Mouse (Mus musculus) kidney, postnatal 0 days (tissue): ENCODE measurements around the gene Slc13a4. TPM values are rescaled to one million over a fixed set of nuclear protein-coding genes. Genes with fewer than 3 reads are reported as not detected.

Experiments used
- ATAC-seq: fragments of 200-750 bp; cut with Nextera tagmentation; replicated peaks from 2 replicates; pipeline ENCODE4 v1.8.0; 2017; ENCODE audit warnings: low read depth, moderate number of reproducible peaks, moderate TSS enrichment, moderate library complexity; ENCODE audit not compliant: low FRiP score
- DNase-seq: peaks from one replicate; pipeline ENCODE4 v3.0.0-alpha.2; 2016; ENCODE audit warnings: low spot score
- H3K27ac ChIP-seq: fragments of 300-500 bp; sonication (generic); 2 replicates; pipeline ENCODE4 v1.5.1; 2014; ENCODE audit warnings: mild to moderate bottlenecking
- H3K27me3 ChIP-seq: fragments of 300-500 bp; sonication (generic); 2 replicates; pipeline ENCODE4 v1.6.1; 2014; ENCODE audit warnings: low read length, mixed read lengths; ENCODE audit not compliant: insufficient read depth
- H3K36me3 ChIP-seq: fragments of 300-500 bp; sonication (generic); 2 replicates; pipeline ENCODE4 v1.6.1; 2014; ENCODE audit warnings: low read length, mixed read lengths; ENCODE audit not compliant: insufficient read depth
- H3K4me1 ChIP-seq: fragments of 300-500 bp; sonication (generic); replicated peaks from 2 replicates; pipeline ENCODE4 v1.6.1; 2014; ENCODE audit warnings: antibody characterized with exemption, low read length, mixed read lengths; ENCODE audit not compliant: insufficient read depth
- H3K4me2 ChIP-seq: fragments of 300-500 bp; sonication (generic); 2 replicates; pipeline ENCODE4 v1.6.1; 2014; ENCODE audit warnings: mild to moderate bottlenecking, low read length, moderate library complexity, mixed read lengths
- H3K4me3 ChIP-seq: fragments of 300-500 bp; sonication (generic); replicated peaks from 2 replicates; pipeline ENCODE4 v1.5.1; 2014; ENCODE audit warnings: low read depth, low read length
- H3K9ac ChIP-seq: fragments of 300-500 bp; sonication (generic); 2 replicates; pipeline ENCODE4 v1.6.1; 2014; ENCODE audit warnings: low read depth, low read length
- H3K9me3 ChIP-seq: fragments of 300-500 bp; sonication (generic); replicated peaks from 2 replicates; pipeline ENCODE4 v1.6.1; 2016; ENCODE audit warnings: low read length, inconsistent platforms, mixed read lengths
- CTCF ChIP-seq: IDR thresholded peaks from 2 replicates; pipeline ENCODE4 v1.5.1; 2016; ENCODE audit warnings: antibody characterized with exemption, low read depth, mild to moderate bottlenecking, moderate library complexity
- WGBS: fragments of 180-500 bp; shearing (Covaris S2); extraction: QIAGEN DNeasy Blood & Tissue Kit; methylation state at CpG from one replicate; pipeline ENCODE4 v1.1.7; 2014; 5-methylcytosine and 5-hydroxymethylcytosine counted together
- polyA plus RNA-seq: library from polyadenylated mRNA; unstranded; fragments of >200 nt; fragmentation: Nextera tagmentation; extraction: Ambion mirVana; gene quantifications from 2 replicates; pipeline ENCODE4 v1.2.1, GENCODE M21; 2015

Slc13a4 gene
- 0.19 and 0.30 TPM in 2 replicates for polyA plus RNA-seq

- no peaks in the 10 kb centered on the region for H3K27me3 ChIP-seq
- H3K27ac ChIP-seq: no peak within 1 kb of the TSS
- 46% methylated on average over 7 of the region's 7 CpGs for WGBS
- no peak within 1 kb of the TSS for H3K4me2 ChIP-seq
- ATAC-seq (no peak), DNase-seq (no peak)
- no peaks in the 10 kb centered on the region for H3K4me1 ChIP-seq
- H3K9ac ChIP-seq: no peak within 1 kb of the TSS
- H3K36me3 ChIP-seq: no peaks in the 10 kb centered on the region
- no peak within 1 kb of the TSS for H3K4me3 ChIP-seq
- no peak for TF ChIP-seq CTCF
- no peaks in the 10 kb centered on the region for H3K9me3 ChIP-seq
Measured at GRCm38 (mm10) chr6:35308037-35308436, at the start of gene Slc13a4. TSS of gene Slc13a4 (minus strand) at chr6:35308131.

- ATAC-seq (no peak), DNase-seq (no peak)
- Histone ChIP-seq H3K27me3 (no peaks in the 10 kb centered on the region), H3K36me3 (no peaks in the 10 kb centered on the region), H3K27ac (no peak overlapping the region), H3K4me1 (no peaks in the 10 kb centered on the region), H3K9me3 (no peaks in the 10 kb centered on the region), H3K4me2 (no peak overlapping the region), H3K4me3 (no peak overlapping the region), H3K9ac (no peak overlapping the region)
- TF ChIP-seq CTCF: no peak
- WGBS: 91% methylated on average over 3 of the region's 3 CpGs
Measured at GRCm38 (mm10) chr6:35355320-35355719, 47.4 kb upstream of the Slc13a4 start.

DNA sequence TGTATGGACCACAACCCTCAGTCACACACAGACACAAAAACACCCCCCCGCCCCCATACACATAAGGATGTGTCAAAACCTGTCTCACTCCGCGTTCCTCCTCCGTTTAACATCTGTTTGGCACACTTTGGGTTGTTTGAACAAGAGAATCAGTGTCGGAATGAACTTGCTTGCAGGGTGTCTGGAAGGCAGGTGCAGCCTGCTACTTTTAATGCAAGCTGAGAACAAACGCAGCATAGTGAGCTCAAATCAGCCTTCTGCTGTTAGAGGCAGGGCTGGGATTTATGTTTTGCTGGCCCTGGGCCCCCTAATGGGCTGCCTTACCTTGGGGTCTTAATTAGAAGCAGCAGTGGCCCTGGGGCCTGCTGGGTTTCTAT is 46.7 kb upstream of the Slc13a4 start:
- Histone ChIP-seq H3K27ac (no peak overlapping the region), H3K9ac (no peak overlapping the region), H3K4me1 (no peaks in the 10 kb centered on the region), H3K27me3 (no peaks in the 10 kb centered on the region), H3K9me3 (no peaks in the 10 kb centered on the region), H3K36me3 (no peaks in the 10 kb centered on the region), H3K4me2 (no peak overlapping the region), H3K4me3 (no peak overlapping the region)
- TF ChIP-seq CTCF: no peak
- ATAC-seq (no peak), DNase-seq (no peak)
- WGBS: 27% methylated on average over 6 of the region's 6 CpGs

GRCm38 (mm10) chr6:35353846-35354621 is 46.1 kb upstream of the Slc13a4 start:
- ATAC-seq (no peak), DNase-seq (no peak)
- 0 out of 2 replicates have a peak overlapping the region, but pooled peaks have one; percentile 7 for H3K4me2 ChIP-seq
- no peak overlapping the region for H3K27ac ChIP-seq
- H3K4me3 ChIP-seq: no peak overlapping the region
- no peaks in the 10 kb centered on the region for H3K9me3 ChIP-seq
- no peaks in the 10 kb centered on the region for H3K4me1 ChIP-seq
- H3K9ac ChIP-seq: no peak overlapping the region
- no peaks in the 10 kb centered on the region for H3K27me3 ChIP-seq
- H3K36me3 ChIP-seq: no peaks in the 10 kb centered on the region
- WGBS: 16% methylated on average over 18 of the region's 18 CpGs
- no peak for TF ChIP-seq CTCF

DNA sequence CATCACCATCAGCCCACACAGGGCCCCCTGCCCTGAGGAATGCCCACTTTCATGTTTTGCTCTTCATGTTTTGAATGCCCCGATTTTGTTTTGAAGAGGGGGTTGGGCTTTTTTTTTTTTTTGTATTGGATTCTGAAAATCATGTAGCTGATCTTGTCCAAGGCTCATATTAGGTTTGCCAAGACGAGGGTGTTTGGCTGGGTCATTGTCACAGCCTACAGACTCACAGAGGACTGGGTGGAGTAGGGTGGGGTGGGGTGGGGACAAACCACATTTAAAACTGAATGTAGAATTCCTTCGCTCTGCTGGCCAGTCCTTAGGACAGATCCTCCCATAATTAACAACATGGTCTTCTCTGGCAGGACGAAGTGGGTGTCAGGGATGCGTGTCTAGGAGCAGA is 45.5 kb upstream of the Slc13a4 start:
- Histone ChIP-seq H3K4me2 (no peak overlapping the region), H3K27ac (no peak overlapping the region), H3K4me3 (no peak overlapping the region), H3K9me3 (no peaks in the 10 kb centered on the region), H3K9ac (no peak overlapping the region), H3K4me1 (no peaks in the 10 kb centered on the region), H3K27me3 (no peaks in the 10 kb centered on the region), H3K36me3 (no peaks in the 10 kb centered on the region)
- DNase-seq: no peak
- 61% methylated on average over 5 of the region's 5 CpGs for WGBS
- ATAC-seq: no peak
- TF ChIP-seq CTCF: no peak

GRCm38 (mm10) chr6:35352867-35353266 is 44.9 kb upstream of the Slc13a4 start:
- 85% methylated on average over 8 of the region's 8 CpGs for WGBS
- H3K36me3 ChIP-seq: no peaks in the 10 kb centered on the region

DNA sequence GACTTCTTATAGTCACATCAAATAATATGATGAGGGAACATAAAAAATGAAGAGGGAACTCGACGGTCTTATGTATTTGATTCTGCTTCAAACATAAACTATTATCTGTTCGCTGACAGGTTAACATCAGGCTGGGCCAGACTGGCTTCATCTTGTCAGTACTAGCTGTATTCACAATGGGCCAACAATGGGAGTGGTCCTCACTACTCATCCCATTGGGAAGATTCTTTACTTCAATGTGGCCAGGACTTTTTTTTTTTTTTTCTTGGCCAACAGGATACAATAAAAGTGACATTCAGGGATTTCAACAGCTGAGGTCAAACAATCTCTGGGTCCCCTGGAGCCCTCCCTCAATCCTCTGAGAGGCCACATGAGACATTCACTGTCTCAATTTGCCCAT is 43.9 kb upstream of the Slc13a4 start:
- Histone ChIP-seq H3K36me3 (no peaks in the 10 kb centered on the region), H3K4me1 (no peaks in the 10 kb centered on the region), H3K4me2 (no peak overlapping the region), H3K4me3 (no peak overlapping the region), H3K27me3 (no peaks in the 10 kb centered on the region), H3K9me3 (no peaks in the 10 kb centered on the region), H3K9ac (no peak overlapping the region), H3K27ac (no peak overlapping the region)
- WGBS: 96% methylated on average over 3 of the region's 3 CpGs
- DNase-seq (no peak), ATAC-seq (no peak)
- no peak for TF ChIP-seq CTCF

More at GRCm38 (mm10) chr6:35352867-35353266, 44.9 kb upstream of the Slc13a4 start:
- Histone ChIP-seq H3K27me3 (no peaks in the 10 kb centered on the region), H3K27ac (no peak overlapping the region), H3K4me1 (no peaks in the 10 kb centered on the region), H3K4me2 (no peak overlapping the region), H3K9me3 (no peaks in the 10 kb centered on the region), H3K4me3 (no peak overlapping the region), H3K9ac (no peak overlapping the region)
- DNase-seq: no peak
- ATAC-seq: no peak
- TF ChIP-seq CTCF: no peak
